Mouse (Mus musculus): ENCODE results near the gene Adamtsl5. TPM values are rescaled to one million over a fixed set of nuclear protein-coding genes. Genes with fewer than 3 reads are reported as not detected.
A peak's percentile ranks its signal among the peaks of the same experiment; 100 is the strongest.

Gene Adamtsl5
- 0.21 and 0.77 TPM in 2 replicates for total RNA-seq (2015; ENCODE audit: low replicate concordance)
- total RNA-seq (2017; ENCODE audit: low replicate concordance), result 0.17 TPM in 1 of 2 replicates, not detected in the other

- ATAC-seq (replicated peaks; ENCODE audit: low FRiP score, poor library complexity, severe bottlenecking), result peak; percentile 27
These were observed at the start of gene Adamtsl5 for GRCm38 (mm10) chr10:80348244-80348781. Adamtsl5 (minus strand) TSS chr10:80348412.

- no peak for ATAC-seq (replicated peaks; ENCODE audit: low FRiP score, poor library complexity, severe bottlenecking)
These were observed 49.4 kb upstream of the Adamtsl5 start for GRCm38 (mm10) chr10:80397524-80398173.

- no peak for ATAC-seq (replicated peaks; ENCODE audit: low FRiP score, poor library complexity, severe bottlenecking)
These were observed 48.8 kb upstream of the Adamtsl5 start for GRCm38 (mm10) chr10:80396822-80397523.

- no peak for ATAC-seq (replicated peaks; ENCODE audit: low FRiP score, poor library complexity, severe bottlenecking)
These were observed 46.9 kb upstream of the Adamtsl5 start for GRCm38 (mm10) chr10:80395025-80395627.

- ATAC-seq (replicated peaks; ENCODE audit: low FRiP score, poor library complexity, severe bottlenecking), result no peak
These were observed 44.5 kb upstream of the Adamtsl5 start for GRCm38 (mm10) chr10:80392687-80393086.

GRCm38 (mm10) chr10:80390697-80391096 is 42.5 kb upstream of the Adamtsl5 start:
- ATAC-seq (replicated peaks; ENCODE audit: low FRiP score, poor library complexity, severe bottlenecking), result no peak

- ATAC-seq (replicated peaks; ENCODE audit: low FRiP score, poor library complexity, severe bottlenecking), result no peak
These were observed 41.0 kb upstream of the Adamtsl5 start for GRCm38 (mm10) chr10:80389185-80389708.

GRCm38 (mm10) chr10:80388731-80389130 is 40.5 kb upstream of the Adamtsl5 start:
- ATAC-seq (replicated peaks; ENCODE audit: low FRiP score, poor library complexity, severe bottlenecking), result no peak

GRCm38 (mm10) chr10:80387522-80387959 is 39.3 kb upstream of the Adamtsl5 start, which contains the start of gene Mex3d:
Mex3d (minus strand) TSS chr10:80387659.
- ATAC-seq (replicated peaks; ENCODE audit: low FRiP score, poor library complexity, severe bottlenecking), result 0 out of 2 replicates have a peak, but pooled peaks have one; percentile 13

- ATAC-seq (replicated peaks; ENCODE audit: low FRiP score, poor library complexity, severe bottlenecking), result no peak
These were observed 38.7 kb upstream of the Adamtsl5 start for GRCm38 (mm10) chr10:80386735-80387471.

- ATAC-seq (replicated peaks; ENCODE audit: low FRiP score, poor library complexity, severe bottlenecking), result no peak
These were observed 37.9 kb upstream of the Adamtsl5 start for GRCm38 (mm10) chr10:80385811-80386734.

GRCm38 (mm10) chr10:80385310-80385709 is 37.1 kb upstream of the Adamtsl5 start:
- no peak for ATAC-seq (replicated peaks; ENCODE audit: low FRiP score, poor library complexity, severe bottlenecking)

- ATAC-seq (replicated peaks; ENCODE audit: low FRiP score, poor library complexity, severe bottlenecking), result peak; percentile 34
These were observed 36.5 kb upstream of the Adamtsl5 start for GRCm38 (mm10) chr10:80384709-80385108.

GRCm38 (mm10) chr10:80384115-80384639 is 36.0 kb upstream of the Adamtsl5 start:
- ATAC-seq (replicated peaks; ENCODE audit: low FRiP score, poor library complexity, severe bottlenecking), result 0 out of 2 replicates have a peak, but pooled peaks have one; percentile 6

GRCm38 (mm10) chr10:80383431-80383830 is 35.2 kb upstream of the Adamtsl5 start:
- ATAC-seq (replicated peaks; ENCODE audit: low FRiP score, poor library complexity, severe bottlenecking), result no peak

- ATAC-seq (replicated peaks; ENCODE audit: low FRiP score, poor library complexity, severe bottlenecking), result no peak
These were observed 34.6 kb upstream of the Adamtsl5 start for GRCm38 (mm10) chr10:80382641-80383365.

- ATAC-seq (replicated peaks; ENCODE audit: low FRiP score, poor library complexity, severe bottlenecking), result no peak
These were observed 29.5 kb upstream of the Adamtsl5 start for GRCm38 (mm10) chr10:80377716-80378115.
